Mouse (Mus musculus): ENCODE results near the gene Rps10. TPM values are rescaled to one million over a fixed set of nuclear protein-coding genes. Genes with fewer than 3 reads are reported as not detected.

Rps10 gene
- polyA plus RNA-seq (2014; fragmentation: Nextera tagmentation; extraction: Ambion mirVana): 1,163 and 1,521 TPM in 2 replicates

GRCm38 (mm10) chr17:27636132-27637020, at the start of gene Rps10:
Gene Rps10 (minus strand): TSS chr17:27636669.
- H3K4me2 ChIP-seq (replicated peaks; ENCODE audit: low read depth, low read length): peak within 1 kb of the TSS; percentile 58; the same call in 1 of the 2 replicates
- no peaks in the 10 kb centered on the region for H3K27me3 ChIP-seq (ENCODE audit: control insufficient read depth, insufficient read depth, low read length)
- peaks cover 22% of the 10 kb centered on the region for H3K4me1 ChIP-seq (ENCODE audit: control insufficient read depth, insufficient read depth, low read length)
- peaks cover 26% of the 10 kb centered on the region for H3K36me3 ChIP-seq (ENCODE audit: control insufficient read depth, insufficient read depth, low read length)
- 18% methylated on average over 18 of the region's 18 CpGs for WGBS
- no peak within 1 kb of the TSS; the same call in none of the 2 replicates for H3K9ac ChIP-seq (ENCODE audit: low read depth, low read length)
- H3K4me3 ChIP-seq (ENCODE audit: low read length): peak within 1 kb of the TSS; percentile 77; the same call in 1 of the 2 replicates
- H3K27ac ChIP-seq (ENCODE audit: low read depth, low read length): peak within 1 kb of the TSS; percentile 27; the same call in 1 of the 2 replicates
- H3K9me3 ChIP-seq (ENCODE audit: control insufficient read depth, low read length): no peaks in the 10 kb centered on the region
- ATAC-seq (ENCODE audit: low FRiP score, low TSS enrichment): no peak

DNA sequence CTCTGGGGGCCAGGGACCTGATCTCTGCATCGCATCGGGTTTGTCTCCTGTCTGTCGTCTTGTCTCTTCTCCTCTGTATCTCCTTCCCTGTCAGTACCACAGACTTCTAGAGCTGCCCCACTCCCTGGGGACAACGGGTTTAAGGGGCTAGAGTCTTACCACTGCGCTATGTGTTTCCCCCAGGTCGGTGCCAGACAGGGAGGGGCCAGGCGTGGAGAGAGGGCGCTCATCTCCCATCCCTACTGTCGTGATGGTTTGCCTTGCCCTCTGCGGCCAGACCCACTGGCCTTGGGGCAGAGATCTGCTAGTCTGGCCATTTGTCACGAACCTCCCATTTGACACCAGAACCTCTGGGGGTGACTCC, 49.1 kb upstream of the Rps10 start:
- peaks cover 10% of the 10 kb centered on the region; the same call in 1 of the 2 replicates for H3K4me1 ChIP-seq (ENCODE audit: control insufficient read depth, insufficient read depth, low read length)
- peaks cover 14% of the 10 kb centered on the region for H3K27me3 ChIP-seq (ENCODE audit: control insufficient read depth, insufficient read depth, low read length)
- H3K4me3 ChIP-seq (ENCODE audit: low read length): peak overlapping the region; percentile 43
- H3K4me2 ChIP-seq (replicated peaks; ENCODE audit: low read depth, low read length): peak overlapping the region; percentile 92
- H3K36me3 ChIP-seq (ENCODE audit: control insufficient read depth, insufficient read depth, low read length): no peaks in the 10 kb centered on the region
- peak overlapping the region; percentile 54; the same call in 1 of the 2 replicates for H3K9ac ChIP-seq (ENCODE audit: low read depth, low read length)
- no peak; the same call in 1 of the 2 replicates for ATAC-seq (ENCODE audit: low FRiP score, low TSS enrichment)
- H3K27ac ChIP-seq (ENCODE audit: low read depth, low read length): no peak overlapping the region
- WGBS: 2% methylated on average over 11 of the region's 11 CpGs
- H3K9me3 ChIP-seq (ENCODE audit: control insufficient read depth, low read length): no peaks in the 10 kb centered on the region

DNA sequence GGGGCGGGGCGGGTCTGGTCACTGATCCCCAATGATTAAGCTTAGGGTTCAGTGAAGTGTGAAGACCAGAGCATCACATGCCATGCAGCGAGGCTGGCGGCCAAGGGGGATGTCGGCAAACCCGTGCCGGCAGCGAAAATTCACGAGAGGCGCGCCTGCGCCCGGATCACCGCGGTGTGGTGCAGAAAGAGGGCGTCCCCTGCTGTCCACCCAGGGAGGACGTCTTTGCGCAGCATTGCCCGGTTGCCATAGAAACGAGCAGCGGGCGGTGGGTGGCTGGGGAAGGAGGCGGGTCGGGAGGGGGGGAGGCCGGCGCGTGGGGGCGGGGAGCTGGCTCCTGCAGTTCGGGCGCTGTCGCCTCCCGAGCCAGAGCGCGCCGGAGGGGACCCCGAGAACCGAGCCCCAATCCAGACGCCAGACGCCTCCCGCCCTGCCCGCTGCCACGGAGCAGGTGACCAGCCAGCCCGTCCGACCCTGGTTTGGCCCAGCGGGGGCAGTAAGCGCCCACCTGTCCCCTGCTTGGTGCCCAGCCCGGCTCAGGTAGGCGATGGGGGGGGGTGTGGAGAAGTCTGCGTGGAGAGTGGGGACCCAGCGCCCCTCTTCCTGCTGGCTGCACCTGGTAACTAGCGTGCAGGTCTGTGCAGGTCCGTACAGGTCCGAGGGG, 48.5 kb upstream of the Rps10 start:
- ATAC-seq (ENCODE audit: low FRiP score, low TSS enrichment): peak; percentile 53
- peak overlapping the region; percentile 43 for H3K4me3 ChIP-seq (ENCODE audit: low read length)
- peak overlapping the region; percentile 54 for H3K9ac ChIP-seq (ENCODE audit: low read depth, low read length)
- H3K36me3 ChIP-seq (ENCODE audit: control insufficient read depth, insufficient read depth, low read length): no peaks in the 10 kb centered on the region
- peak overlapping the region; percentile 92 for H3K4me2 ChIP-seq (replicated peaks; ENCODE audit: low read depth, low read length)
- no peak overlapping the region for H3K27ac ChIP-seq (ENCODE audit: low read depth, low read length)
- no peaks in the 10 kb centered on the region for H3K9me3 ChIP-seq (ENCODE audit: control insufficient read depth, low read length)
- peaks cover 10% of the 10 kb centered on the region; the same call in 1 of the 2 replicates for H3K4me1 ChIP-seq (ENCODE audit: control insufficient read depth, insufficient read depth, low read length)
- peaks cover 14% of the 10 kb centered on the region for H3K27me3 ChIP-seq (ENCODE audit: control insufficient read depth, insufficient read depth, low read length)
- under 1% methylated on average over 43 of the region's 53 CpGs for WGBS

GRCm38 (mm10) chr17:27678924-27679813, 42.7 kb upstream of the Rps10 start:
- ATAC-seq (ENCODE audit: low FRiP score, low TSS enrichment): 0 out of 2 replicates have a peak, but pooled peaks have one; percentile 53
- Histone ChIP-seq H3K27ac (ENCODE audit: low read depth, low read length) (no peak overlapping the region), H3K4me2 (replicated peaks; ENCODE audit: low read depth, low read length) (no peak overlapping the region), H3K36me3 (ENCODE audit: control insufficient read depth, insufficient read depth, low read length) (no peaks in the 10 kb centered on the region), H3K4me1 (ENCODE audit: control insufficient read depth, insufficient read depth, low read length) (peaks cover 8% of the 10 kb centered on the region; the same call in 1 of the 2 replicates), H3K4me3 (ENCODE audit: low read length) (no peak overlapping the region), H3K27me3 (ENCODE audit: control insufficient read depth, insufficient read depth, low read length) (no peaks in the 10 kb centered on the region), H3K9me3 (ENCODE audit: control insufficient read depth, low read length) (no peaks in the 10 kb centered on the region), H3K9ac (ENCODE audit: low read depth, low read length) (no peak overlapping the region)
- WGBS: 26% methylated on average over 11 of the region's 11 CpGs

DNA sequence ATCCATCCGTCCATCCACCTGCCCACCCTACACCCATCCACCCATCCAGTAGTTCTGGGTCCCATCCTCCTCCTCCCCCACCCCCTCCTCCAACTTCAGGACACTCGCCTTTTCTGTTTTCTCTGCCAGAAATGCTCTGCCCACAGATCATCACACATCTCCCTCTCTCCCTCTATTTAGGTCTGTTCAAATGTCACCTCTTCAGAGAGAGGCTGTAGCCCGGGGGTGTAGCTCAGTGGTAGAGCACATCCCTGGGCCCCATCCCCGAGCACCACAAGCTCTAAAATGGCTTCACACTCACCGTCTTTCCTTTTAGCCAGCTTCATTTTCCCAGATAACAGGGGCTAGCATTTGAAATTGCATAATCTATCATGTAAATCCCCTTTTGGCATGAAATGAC, 41.3 kb upstream of the Rps10 start:
- 89% methylated on average over 5 of the region's 5 CpGs for WGBS
- no peak for ATAC-seq (ENCODE audit: low FRiP score, low TSS enrichment)
- Histone ChIP-seq H3K4me2 (replicated peaks; ENCODE audit: low read depth, low read length) (no peak overlapping the region), H3K4me3 (ENCODE audit: low read length) (no peak overlapping the region), H3K9me3 (ENCODE audit: control insufficient read depth, low read length) (no peaks in the 10 kb centered on the region), H3K27me3 (ENCODE audit: control insufficient read depth, insufficient read depth, low read length) (no peaks in the 10 kb centered on the region), H3K36me3 (ENCODE audit: control insufficient read depth, insufficient read depth, low read length) (no peaks in the 10 kb centered on the region), H3K27ac (ENCODE audit: low read depth, low read length) (no peak overlapping the region), H3K4me1 (ENCODE audit: control insufficient read depth, insufficient read depth, low read length) (peaks cover 8% of the 10 kb centered on the region; the same call in 1 of the 2 replicates), H3K9ac (ENCODE audit: low read depth, low read length) (no peak overlapping the region)

DNA sequence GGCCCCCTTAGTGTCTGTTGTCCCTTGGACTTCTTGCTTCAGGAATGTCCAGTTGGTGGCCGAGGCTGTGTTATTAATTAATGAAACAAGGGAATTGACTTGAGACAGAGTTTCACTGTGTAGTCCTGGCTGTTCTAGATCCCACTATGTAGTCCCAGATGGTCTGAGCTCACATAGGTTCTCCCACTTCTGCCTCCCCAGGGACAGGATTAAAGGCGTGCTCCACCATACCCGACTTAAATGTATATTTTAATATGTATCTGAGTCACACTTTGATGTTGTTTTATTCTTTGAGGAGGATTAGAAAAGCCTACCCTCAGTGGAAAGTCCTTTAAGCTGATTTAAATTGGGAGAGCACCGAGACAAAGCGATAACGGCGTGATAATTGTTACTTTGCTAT, 39.8 kb upstream of the Rps10 start:
- Histone ChIP-seq H3K4me1 (ENCODE audit: control insufficient read depth, insufficient read depth, low read length) (peaks cover 8% of the 10 kb centered on the region; the same call in 1 of the 2 replicates), H3K27ac (ENCODE audit: low read depth, low read length) (no peak overlapping the region), H3K9ac (ENCODE audit: low read depth, low read length) (no peak overlapping the region), H3K9me3 (ENCODE audit: control insufficient read depth, low read length) (no peaks in the 10 kb centered on the region), H3K4me3 (ENCODE audit: low read length) (no peak overlapping the region), H3K36me3 (ENCODE audit: control insufficient read depth, insufficient read depth, low read length) (no peaks in the 10 kb centered on the region), H3K27me3 (ENCODE audit: control insufficient read depth, insufficient read depth, low read length) (no peaks in the 10 kb centered on the region), H3K4me2 (replicated peaks; ENCODE audit: low read depth, low read length) (no peak overlapping the region)
- ATAC-seq (ENCODE audit: low FRiP score, low TSS enrichment): no peak
- 79% methylated on average over 7 of the region's 7 CpGs for WGBS

GRCm38 (mm10) chr17:27675453-27675852, 39.0 kb upstream of the Rps10 start:
- H3K9me3 ChIP-seq (ENCODE audit: control insufficient read depth, low read length): no peaks in the 10 kb centered on the region
- H3K27me3 ChIP-seq (ENCODE audit: control insufficient read depth, insufficient read depth, low read length): no peaks in the 10 kb centered on the region
- H3K27ac ChIP-seq (ENCODE audit: low read depth, low read length): no peak overlapping the region
- no peaks in the 10 kb centered on the region for H3K36me3 ChIP-seq (ENCODE audit: control insufficient read depth, insufficient read depth, low read length)
- 61% methylated on average over 9 of the region's 9 CpGs for WGBS
- peaks cover 8% of the 10 kb centered on the region; the same call in 1 of the 2 replicates for H3K4me1 ChIP-seq (ENCODE audit: control insufficient read depth, insufficient read depth, low read length)
- no peak overlapping the region for H3K4me3 ChIP-seq (ENCODE audit: low read length)
- H3K4me2 ChIP-seq (replicated peaks; ENCODE audit: low read depth, low read length): no peak overlapping the region
- ATAC-seq (ENCODE audit: low FRiP score, low TSS enrichment): no peak
- no peak overlapping the region for H3K9ac ChIP-seq (ENCODE audit: low read depth, low read length)

- H3K27ac ChIP-seq (ENCODE audit: low read depth, low read length): no peak overlapping the region
- H3K4me2 ChIP-seq (replicated peaks; ENCODE audit: low read depth, low read length): no peak overlapping the region
- no peaks in the 10 kb centered on the region for H3K36me3 ChIP-seq (ENCODE audit: control insufficient read depth, insufficient read depth, low read length)
- H3K9ac ChIP-seq (ENCODE audit: low read depth, low read length): no peak overlapping the region
- H3K9me3 ChIP-seq (ENCODE audit: control insufficient read depth, low read length): no peaks in the 10 kb centered on the region
- H3K4me3 ChIP-seq (ENCODE audit: low read length): no peak overlapping the region
- peaks cover 1% of the 10 kb centered on the region; the same call in 1 of the 2 replicates for H3K4me1 ChIP-seq (ENCODE audit: control insufficient read depth, insufficient read depth, low read length)
- 85% methylated on average over 7 of the region's 7 CpGs for WGBS
- no peaks in the 10 kb centered on the region for H3K27me3 ChIP-seq (ENCODE audit: control insufficient read depth, insufficient read depth, low read length)
- ATAC-seq (ENCODE audit: low FRiP score, low TSS enrichment): no peak
Observed at GRCm38 (mm10) chr17:27673945-27674344, 37.5 kb upstream of the Rps10 start.
